Mouse (Mus musculus): ENCODE measurements around the gene Tmem255b. TPM values are rescaled to one million over a fixed set of nuclear protein-coding genes. Genes with fewer than 3 reads are reported as not detected.

Tmem255b gene
- 0.39 TPM in 1 of 2 replicates, not detected in the other for polyA plus RNA-seq (2014; fragmentation: Nextera tagmentation; extraction: Ambion mirVana)

DNA sequence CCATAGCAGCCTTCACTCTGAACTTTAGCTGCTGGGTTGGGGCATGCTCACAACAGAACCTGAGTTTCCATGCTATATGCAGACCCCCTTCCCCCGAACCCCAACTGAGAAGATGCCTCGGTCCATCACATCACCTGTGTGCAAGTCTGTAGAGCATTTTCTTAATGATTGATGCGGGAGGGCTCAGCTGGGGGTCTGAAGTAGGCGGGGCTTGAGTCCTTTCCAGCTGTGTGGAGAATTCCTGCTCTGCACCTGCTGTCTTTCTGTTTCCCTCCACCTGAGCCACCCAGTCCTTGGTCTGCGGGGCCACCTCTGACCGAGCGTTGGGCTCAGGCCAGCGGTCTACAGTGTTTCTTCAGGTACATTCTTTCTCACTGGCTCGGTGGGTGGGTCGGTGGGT is at the start of gene Tmem255b:
Gene Tmem255b (plus strand): TSS at position 301 of the 400 bp plus-strand sequence.
- no peak within 1 kb of the TSS for H3K4me2 ChIP-seq (ENCODE audit: low read depth, low read length, severe bottlenecking)

GRCm38 (mm10) chr8:13386366-13386765 is 48.6 kb upstream of the Tmem255b start:
- no peaks in the 10 kb centered on the region for H3K27me3 ChIP-seq (ENCODE audit: control insufficient read depth, insufficient read depth, low read length)
- DNase-seq (ENCODE audit: low spot score), result no peak
- no peaks in the 10 kb centered on the region for H3K36me3 ChIP-seq (ENCODE audit: control insufficient read depth, insufficient read depth, low read length)
- H3K4me1 ChIP-seq (replicated peaks; ENCODE audit: control insufficient read depth, insufficient read depth, low read length), result no peaks in the 10 kb centered on the region
- no peak overlapping the region for H3K27ac ChIP-seq (ENCODE audit: low read depth, low read length)
- H3K9ac ChIP-seq (ENCODE audit: low read length), result no peak overlapping the region
- H3K4me3 ChIP-seq (ENCODE audit: low read depth, low read length), result no peak overlapping the region
- no peak for ATAC-seq (replicated peaks; ENCODE audit: low FRiP score)
- no peak overlapping the region for H3K4me2 ChIP-seq (ENCODE audit: low read depth, low read length, severe bottlenecking)
- 83% methylated on average over 13 of the region's 13 CpGs for WGBS
- H3K9me3 ChIP-seq (ENCODE audit: control insufficient read depth, low read length), result no peaks in the 10 kb centered on the region

More for the DNA sequence above, at the start of gene Tmem255b:
- no peaks in the 10 kb centered on the region for H3K9me3 ChIP-seq (ENCODE audit: control insufficient read depth, low read length)
- peaks cover 4% of the 10 kb centered on the region; the same call in 1 of the 2 replicates for H3K27me3 ChIP-seq (ENCODE audit: control insufficient read depth, insufficient read depth, low read length)
- no peaks in the 10 kb centered on the region for H3K36me3 ChIP-seq (ENCODE audit: control insufficient read depth, insufficient read depth, low read length)
- H3K4me1 ChIP-seq (replicated peaks; ENCODE audit: control insufficient read depth, insufficient read depth, low read length), result no peaks in the 10 kb centered on the region
- no peak within 1 kb of the TSS for H3K9ac ChIP-seq (ENCODE audit: low read length)
- WGBS, result 9% methylated on average over 10 of the region's 10 CpGs
- H3K4me3 ChIP-seq (ENCODE audit: low read depth, low read length), result no peak within 1 kb of the TSS
- no peak for DNase-seq (ENCODE audit: low spot score)
- ATAC-seq (replicated peaks; ENCODE audit: low FRiP score), result no peak
- no peak within 1 kb of the TSS for H3K27ac ChIP-seq (ENCODE audit: low read depth, low read length)

DNA sequence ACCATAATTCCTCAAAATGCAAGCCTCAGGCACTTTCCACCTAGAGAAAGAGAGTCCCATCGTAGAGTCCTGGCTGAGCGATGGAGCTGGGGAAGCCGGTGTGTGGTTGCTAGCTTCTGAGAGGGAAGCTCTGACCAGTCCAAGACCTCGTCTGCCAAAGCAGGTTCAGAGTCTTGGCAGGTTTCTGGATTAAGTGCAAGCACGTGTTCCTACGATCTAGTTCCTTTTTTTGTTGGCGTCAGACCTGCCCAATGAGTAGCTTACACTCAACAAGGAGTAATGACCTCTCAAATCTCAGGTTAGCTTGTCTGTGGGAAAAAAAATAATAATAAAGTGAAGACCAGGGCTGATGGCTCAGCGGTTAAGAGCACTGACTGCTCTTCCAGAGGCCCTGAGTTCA is 47.3 kb upstream of the Tmem255b start:
- ATAC-seq (replicated peaks; ENCODE audit: low FRiP score), result no peak
- WGBS, result 90% methylated on average over 8 of the region's 8 CpGs

GRCm38 (mm10) chr8:13388744-13389143 is 46.2 kb upstream of the Tmem255b start:
- no peak overlapping the region for H3K9ac ChIP-seq (ENCODE audit: low read length)
- H3K4me1 ChIP-seq (replicated peaks; ENCODE audit: control insufficient read depth, insufficient read depth, low read length), result no peaks in the 10 kb centered on the region
- no peak overlapping the region for H3K4me2 ChIP-seq (ENCODE audit: low read depth, low read length, severe bottlenecking)
- ATAC-seq (replicated peaks; ENCODE audit: low FRiP score) (no peak), DNase-seq (ENCODE audit: low spot score) (no peak)
- H3K36me3 ChIP-seq (ENCODE audit: control insufficient read depth, insufficient read depth, low read length), result no peaks in the 10 kb centered on the region
- H3K27me3 ChIP-seq (ENCODE audit: control insufficient read depth, insufficient read depth, low read length), result no peaks in the 10 kb centered on the region
- no peak overlapping the region for H3K4me3 ChIP-seq (ENCODE audit: low read depth, low read length)
- WGBS, result 82% methylated on average over 2 of the region's 2 CpGs
- no peaks in the 10 kb centered on the region for H3K9me3 ChIP-seq (ENCODE audit: control insufficient read depth, low read length)
- no peak overlapping the region for H3K27ac ChIP-seq (ENCODE audit: low read depth, low read length)

More for the DNA sequence above, 47.3 kb upstream of the Tmem255b start:
- no peaks in the 10 kb centered on the region for H3K36me3 ChIP-seq (ENCODE audit: control insufficient read depth, insufficient read depth, low read length)
- H3K4me2 ChIP-seq (ENCODE audit: low read depth, low read length, severe bottlenecking), result no peak overlapping the region
- no peak overlapping the region for H3K27ac ChIP-seq (ENCODE audit: low read depth, low read length)
- no peaks in the 10 kb centered on the region for H3K27me3 ChIP-seq (ENCODE audit: control insufficient read depth, insufficient read depth, low read length)
- no peak for DNase-seq (ENCODE audit: low spot score)
- no peak overlapping the region for H3K9ac ChIP-seq (ENCODE audit: low read length)
- no peaks in the 10 kb centered on the region for H3K4me1 ChIP-seq (replicated peaks; ENCODE audit: control insufficient read depth, insufficient read depth, low read length)
- H3K4me3 ChIP-seq (ENCODE audit: low read depth, low read length), result no peak overlapping the region
- H3K9me3 ChIP-seq (ENCODE audit: control insufficient read depth, low read length), result no peaks in the 10 kb centered on the region

GRCm38 (mm10) chr8:13393869-13394268 is 41.1 kb upstream of the Tmem255b start:
- Histone ChIP-seq H3K9me3 (ENCODE audit: control insufficient read depth, low read length) (no peaks in the 10 kb centered on the region), H3K4me1 (replicated peaks; ENCODE audit: control insufficient read depth, insufficient read depth, low read length) (no peaks in the 10 kb centered on the region), H3K27ac (ENCODE audit: low read depth, low read length) (no peak overlapping the region), H3K4me3 (ENCODE audit: low read depth, low read length) (no peak overlapping the region), H3K36me3 (ENCODE audit: control insufficient read depth, insufficient read depth, low read length) (no peaks in the 10 kb centered on the region), H3K4me2 (ENCODE audit: low read depth, low read length, severe bottlenecking) (no peak overlapping the region), H3K27me3 (ENCODE audit: control insufficient read depth, insufficient read depth, low read length) (no peaks in the 10 kb centered on the region), H3K9ac (ENCODE audit: low read length) (no peak overlapping the region)
- no peak for ATAC-seq (replicated peaks; ENCODE audit: low FRiP score)
- 89% methylated on average over 7 of the region's 7 CpGs for WGBS
- DNase-seq (ENCODE audit: low spot score), result no peak

GRCm38 (mm10) chr8:13396725-13397124 is 38.3 kb upstream of the Tmem255b start, which contains the start of gene Atp4b:
TSS of gene Atp4b (minus strand) at chr8:13396825.
- Histone ChIP-seq H3K9ac (ENCODE audit: low read length) (no peak within 1 kb of the TSS), H3K4me2 (ENCODE audit: low read depth, low read length, severe bottlenecking) (no peak within 1 kb of the TSS), H3K27me3 (ENCODE audit: control insufficient read depth, insufficient read depth, low read length) (no peaks in the 10 kb centered on the region), H3K27ac (ENCODE audit: low read depth, low read length) (no peak within 1 kb of the TSS), H3K36me3 (ENCODE audit: control insufficient read depth, insufficient read depth, low read length) (no peaks in the 10 kb centered on the region), H3K9me3 (ENCODE audit: control insufficient read depth, low read length) (no peaks in the 10 kb centered on the region), H3K4me1 (replicated peaks; ENCODE audit: control insufficient read depth, insufficient read depth, low read length) (no peaks in the 10 kb centered on the region), H3K4me3 (ENCODE audit: low read depth, low read length) (no peak within 1 kb of the TSS)
- WGBS, result 83% methylated on average over 5 of the region's 5 CpGs
- ATAC-seq (replicated peaks; ENCODE audit: low FRiP score) (no peak), DNase-seq (ENCODE audit: low spot score) (no peak)

DNA sequence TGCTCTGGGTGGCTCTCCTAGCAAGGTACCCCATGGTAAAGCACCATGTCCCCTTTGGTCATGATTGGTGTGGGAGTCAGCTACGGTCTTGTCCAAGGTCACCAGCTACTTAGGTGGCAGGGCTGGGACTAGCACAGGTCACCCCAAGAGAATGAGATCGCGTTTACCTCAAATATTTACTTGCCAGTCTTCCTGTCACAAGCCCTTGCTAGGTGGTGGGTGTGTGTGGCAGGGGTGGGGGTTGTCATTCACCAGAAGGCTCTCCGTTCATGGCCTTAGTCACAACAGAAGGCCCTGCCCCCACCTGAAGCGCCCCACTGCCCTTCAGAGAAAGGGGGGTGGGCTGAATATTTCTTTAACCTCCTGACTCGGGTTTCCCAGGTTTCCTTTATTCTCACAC is 31.5 kb upstream of the Tmem255b start:
- H3K9me3 ChIP-seq (ENCODE audit: control insufficient read depth, low read length), result no peaks in the 10 kb centered on the region
- no peak overlapping the region for H3K4me3 ChIP-seq (ENCODE audit: low read depth, low read length)
- DNase-seq (ENCODE audit: low spot score) (no peak), ATAC-seq (replicated peaks; ENCODE audit: low FRiP score) (no peak)
- no peaks in the 10 kb centered on the region for H3K4me1 ChIP-seq (replicated peaks; ENCODE audit: control insufficient read depth, insufficient read depth, low read length)
- no peaks in the 10 kb centered on the region for H3K36me3 ChIP-seq (ENCODE audit: control insufficient read depth, insufficient read depth, low read length)
- no peaks in the 10 kb centered on the region for H3K27me3 ChIP-seq (ENCODE audit: control insufficient read depth, insufficient read depth, low read length)
- no peak overlapping the region for H3K9ac ChIP-seq (ENCODE audit: low read length)
- 81% methylated on average over 6 of the region's 6 CpGs for WGBS
- no peak overlapping the region for H3K27ac ChIP-seq (ENCODE audit: low read depth, low read length)
- H3K4me2 ChIP-seq (ENCODE audit: low read depth, low read length, severe bottlenecking), result no peak overlapping the region

GRCm38 (mm10) chr8:13404666-13405131 is 30.3 kb upstream of the Tmem255b start, which contains the start of gene Grk1:
TSS of gene Grk1 (plus strand) at chr8:13405081.
- DNase-seq (ENCODE audit: low spot score) (no peak), ATAC-seq (replicated peaks; ENCODE audit: low FRiP score) (no peak)
- Histone ChIP-seq H3K9me3 (ENCODE audit: control insufficient read depth, low read length) (no peaks in the 10 kb centered on the region), H3K27me3 (ENCODE audit: control insufficient read depth, insufficient read depth, low read length) (no peaks in the 10 kb centered on the region), H3K4me3 (ENCODE audit: low read depth, low read length) (no peak within 1 kb of the TSS), H3K27ac (ENCODE audit: low read depth, low read length) (no peak within 1 kb of the TSS), H3K4me1 (replicated peaks; ENCODE audit: control insufficient read depth, insufficient read depth, low read length) (no peaks in the 10 kb centered on the region), H3K4me2 (ENCODE audit: low read depth, low read length, severe bottlenecking) (no peak within 1 kb of the TSS), H3K36me3 (ENCODE audit: control insufficient read depth, insufficient read depth, low read length) (no peaks in the 10 kb centered on the region), H3K9ac (ENCODE audit: low read length) (no peak within 1 kb of the TSS)
- 82% methylated on average over 5 of the region's 5 CpGs for WGBS

DNA sequence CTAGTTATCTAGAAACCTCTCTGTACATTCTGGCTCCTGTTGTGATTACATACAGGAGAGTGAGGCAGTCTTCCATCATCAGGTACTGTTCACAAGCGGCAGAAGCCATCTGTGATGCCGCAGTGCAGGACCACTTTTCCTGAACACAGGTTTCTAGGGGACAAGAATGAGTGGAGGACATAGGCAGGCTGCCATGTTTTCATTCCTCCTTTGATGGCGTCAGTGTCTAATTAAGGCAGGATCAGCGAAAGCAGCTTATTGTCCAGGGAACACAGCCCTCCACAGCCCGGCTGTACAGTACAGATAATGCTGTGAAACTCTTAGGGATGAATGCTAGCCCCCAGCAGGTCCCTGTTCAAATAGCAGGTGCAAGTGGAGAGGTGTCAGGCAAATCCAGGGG is 29.0 kb upstream of the Tmem255b start:
- Histone ChIP-seq H3K9ac (ENCODE audit: low read length) (no peak overlapping the region), H3K36me3 (ENCODE audit: control insufficient read depth, insufficient read depth, low read length) (no peaks in the 10 kb centered on the region), H3K27me3 (ENCODE audit: control insufficient read depth, insufficient read depth, low read length) (no peaks in the 10 kb centered on the region), H3K9me3 (ENCODE audit: control insufficient read depth, low read length) (no peaks in the 10 kb centered on the region), H3K4me3 (ENCODE audit: low read depth, low read length) (no peak overlapping the region), H3K27ac (ENCODE audit: low read depth, low read length) (no peak overlapping the region), H3K4me2 (ENCODE audit: low read depth, low read length, severe bottlenecking) (no peak overlapping the region), H3K4me1 (replicated peaks; ENCODE audit: control insufficient read depth, insufficient read depth, low read length) (no peaks in the 10 kb centered on the region)
- DNase-seq (ENCODE audit: low spot score) (no peak), ATAC-seq (replicated peaks; ENCODE audit: low FRiP score) (no peak)
- 68% methylated on average over 5 of the region's 5 CpGs for WGBS
